Mouse (Mus musculus) lung, postnatal 0 days (tissue): ENCODE data around the gene Kcnq5.

Experiments used
- CTCF ChIP-seq: IDR thresholded peaks from 2 replicates; pipeline ENCODE4 v1.5.1; 2016; ENCODE audit warnings: antibody characterized with exemption, mild to moderate bottlenecking
- EP300 ChIP-seq: IDR thresholded peaks from 2 replicates; pipeline ENCODE4 v1.6.1; 2016; ENCODE audit warnings: antibody characterized with exemption, mild to moderate bottlenecking, control low read depth

- TF ChIP-seq CTCF: no peak
- no peak for TF ChIP-seq EP300
Measured at GRCm38 (mm10) chr1:21770494-21770893, 191.2 kb downstream of the Kcnq5 start.
